Mouse (Mus musculus) ES-E14 (cell line): Measurements from ENCODE around the gene Notch1.

Experiments used
- HCFC1 ChIP-seq: IDR thresholded peaks from 2 replicates; pipeline ENCODE4 v1.6.1; 2012; ENCODE audit warnings: low read length, inconsistent platforms, borderline replicate concordance; ENCODE audit not compliant: insufficient read depth
- MAFK ChIP-seq: IDR thresholded peaks from 2 replicates; pipeline ENCODE4 v1.6.1; 2014; ENCODE audit warnings: mild to moderate bottlenecking, low read depth, low read length, inconsistent platforms; ENCODE audit not compliant: insufficient read depth

- TF ChIP-seq HCFC1 (no peak), MAFK (no peak)
These were observed 25.6 kb downstream of the Notch1 start for GRCm38 (mm10) chr2:26490760-26491301.
